Mouse (Mus musculus) liver, adult 2 months (tissue): ENCODE measurements around the gene Cltc. TPM values are rescaled to one million over a fixed set of nuclear protein-coding genes. Genes with fewer than 3 reads are reported as not detected.
A peak's percentile ranks its signal among the peaks of the same experiment; 100 is the strongest.

Experiments
- DNase-seq: peaks from one replicate; pipeline ENCODE4 v3.0.0-alpha.2; 2011; ENCODE audit warnings: low read depth, low spot score; ENCODE audit errors: extremely low read depth
- H3K27ac ChIP-seq: fragments of 200-500 bp; replicated peaks from 2 replicates; pipeline ENCODE4 v1.5.1; 2012; ENCODE audit warnings: low read depth, mild to moderate bottlenecking, control low read depth, inconsistent platforms, low read length; ENCODE audit not compliant: insufficient read depth
- H3K27me3 ChIP-seq: fragments of 200-500 bp; 2 replicates; pipeline ENCODE4 v1.6.1; 2012; ENCODE audit warnings: mild to moderate bottlenecking, moderate library complexity, low read length, inconsistent platforms; ENCODE audit not compliant: control insufficient read depth, insufficient read depth
- H3K36me3 ChIP-seq: fragments of 200-500 bp; 2 replicates; pipeline ENCODE4 v1.6.1; 2012; ENCODE audit warnings: low read length, inconsistent platforms; ENCODE audit not compliant: control insufficient read depth, insufficient read depth
- H3K4me1 ChIP-seq: fragments of 200-500 bp; 2 replicates; pipeline ENCODE4 v1.6.1; 2011; ENCODE audit warnings: low read length; ENCODE audit not compliant: control insufficient read depth, insufficient read depth
- H3K4me3 ChIP-seq: fragments of 200-500 bp; 2 replicates; pipeline ENCODE4 v1.5.1; 2011; ENCODE audit warnings: low read depth, mild to moderate bottlenecking, control low read depth, low read length, moderate library complexity; ENCODE audit not compliant: insufficient read depth
- H3K79me2 ChIP-seq: fragments of 200-500 bp; 2 replicates; pipeline ENCODE4 v1.6.1; 2012; ENCODE audit warnings: inconsistent platforms, mild to moderate bottlenecking, low read length, moderate library complexity; ENCODE audit not compliant: control insufficient read depth, insufficient read depth
- H3K9ac ChIP-seq: fragments of 200-500 bp; 2 replicates; pipeline ENCODE4 v1.6.1; 2012; ENCODE audit warnings: low read depth, mild to moderate bottlenecking, control low read depth, inconsistent platforms, low read length
- CTCF ChIP-seq: fragments of 200-500 bp; IDR thresholded peaks from 2 replicates; pipeline ENCODE4 v1.5.1; 2011; ENCODE audit warnings: low read depth, low read length, control low read depth
- POLR2A ChIP-seq: fragments of 200-500 bp; IDR thresholded peaks from 2 replicates; pipeline ENCODE4 v1.6.1; 2011; ENCODE audit warnings: low read length, control low read depth; ENCODE audit not compliant: insufficient read depth; ENCODE audit errors: extremely low read depth
- WGBS: fragments of 180-500 bp; shearing (Covaris S2); methylation state at CpG from one replicate; pipeline ENCODE4 v1.1.7; 2018; 5-methylcytosine and 5-hydroxymethylcytosine counted together
- polyA plus RNA-seq: library from polyadenylated mRNA; depleted of rRNA; stranded (reverse); fragments of >200 nt; gene quantifications from 2 replicates; pipeline ENCODE4 v1.2.3, GENCODE M21; 2012
- total RNA-seq: library from RNA; depleted of rRNA; stranded (reverse); fragments of >200 nt; gene quantifications from 2 replicates; pipeline ENCODE4 v1.2.3, GENCODE M21; 2014

The Cltc gene
- total and polyA plus RNA-seq, 2 experiments = 49.9 to 191 TPM

GRCm38 (mm10) chr11:86680729-86681128 lies 76.6 kb downstream of the Cltc start:
- Histone ChIP-seq H3K4me1 (peaks cover 14% of the 10 kb centered on the region), H3K79me2 (peaks cover 15% of the 10 kb centered on the region), H3K27ac (peak overlapping the region; percentile 40; the same call in 1 of the 2 replicates), H3K4me3 (no peak overlapping the region), H3K36me3 (no peaks in the 10 kb centered on the region), H3K9ac (no peak overlapping the region), H3K27me3 (no peaks in the 10 kb centered on the region)
- TF ChIP-seq CTCF = no peak
- no peak for TF ChIP-seq POLR2A
- DNase-seq = peak; percentile 71
- 70% methylated on average over 3 of the region's 3 CpGs for WGBS

GRCm38 (mm10) chr11:86678957-86679356 lies 78.4 kb downstream of the Cltc start:
- no peak for TF ChIP-seq CTCF
- TF ChIP-seq POLR2A = no peak
- 46% methylated on average over 5 of the region's 5 CpGs for WGBS

GRCm38 (mm10) chr11:86675520-86675919 lies 81.8 kb downstream of the Cltc start:
- TF ChIP-seq CTCF (no peak), POLR2A (no peak)
- 95% methylated on average over 4 of the region's 4 CpGs for WGBS
- H3K9ac ChIP-seq = no peak overlapping the region
- H3K4me1 ChIP-seq = peaks cover 23% of the 10 kb centered on the region
- no peak overlapping the region for H3K4me3 ChIP-seq
- peaks cover 25% of the 10 kb centered on the region for H3K79me2 ChIP-seq
- H3K36me3 ChIP-seq = no peaks in the 10 kb centered on the region
- no peak for DNase-seq
- H3K27ac ChIP-seq = no peak overlapping the region
- no peaks in the 10 kb centered on the region for H3K27me3 ChIP-seq

More at GRCm38 (mm10) chr11:86678957-86679356, 78.4 kb downstream of the Cltc start:
- Histone ChIP-seq H3K9ac (no peak overlapping the region), H3K36me3 (no peaks in the 10 kb centered on the region), H3K27me3 (no peaks in the 10 kb centered on the region), H3K4me3 (no peak overlapping the region), H3K27ac (peak overlapping the region; percentile 71), H3K4me1 (peaks cover 17% of the 10 kb centered on the region), H3K79me2 (peaks cover 17% of the 10 kb centered on the region)
- DNase-seq = peak; percentile 81

GRCm38 (mm10) chr11:86672772-86673171 lies 84.6 kb downstream of the Cltc start:
- WGBS = 68% methylated on average over 3 of the region's 3 CpGs
- no peaks in the 10 kb centered on the region for H3K36me3 ChIP-seq
- H3K27ac ChIP-seq = no peak overlapping the region
- no peak for DNase-seq
- TF ChIP-seq CTCF = no peak
- TF ChIP-seq POLR2A = no peak
- H3K4me1 ChIP-seq = peaks cover 15% of the 10 kb centered on the region
- no peak overlapping the region for H3K4me3 ChIP-seq
- no peak overlapping the region for H3K9ac ChIP-seq
- H3K27me3 ChIP-seq = no peaks in the 10 kb centered on the region
- peaks cover 41% of the 10 kb centered on the region for H3K79me2 ChIP-seq

- no peak overlapping the region for H3K9ac ChIP-seq
- H3K36me3 ChIP-seq = no peaks in the 10 kb centered on the region
- H3K4me1 ChIP-seq = peaks cover 12% of the 10 kb centered on the region; the same call in 1 of the 2 replicates
- 61% methylated on average over 3 of the region's 3 CpGs for WGBS
- H3K27me3 ChIP-seq = no peaks in the 10 kb centered on the region
- no peak for TF ChIP-seq POLR2A
- no peak for TF ChIP-seq CTCF
- DNase-seq = peak; percentile 39
- H3K79me2 ChIP-seq = peaks cover 29% of the 10 kb centered on the region; the same call in 1 of the 2 replicates
- H3K4me3 ChIP-seq = no peak overlapping the region
- no peak overlapping the region for H3K27ac ChIP-seq
Measured at GRCm38 (mm10) chr11:86671041-86671675, 86.2 kb downstream of the Cltc start.

GRCm38 (mm10) chr11:86668169-86668568 lies 89.2 kb downstream of the Cltc start:
- no peak for DNase-seq
- Histone ChIP-seq H3K9ac (no peak overlapping the region), H3K79me2 (peaks cover 20% of the 10 kb centered on the region; the same call in 1 of the 2 replicates), H3K36me3 (peaks cover 18% of the 10 kb centered on the region), H3K27me3 (no peaks in the 10 kb centered on the region), H3K4me1 (peaks cover 7% of the 10 kb centered on the region; the same call in 1 of the 2 replicates), H3K4me3 (no peak overlapping the region), H3K27ac (no peak overlapping the region)
- 62% methylated on average over 3 of the region's 3 CpGs for WGBS
- TF ChIP-seq CTCF = no peak
- TF ChIP-seq POLR2A = no peak
